Mouse (Mus musculus): ENCODE results near the gene Nbea.

DNA sequence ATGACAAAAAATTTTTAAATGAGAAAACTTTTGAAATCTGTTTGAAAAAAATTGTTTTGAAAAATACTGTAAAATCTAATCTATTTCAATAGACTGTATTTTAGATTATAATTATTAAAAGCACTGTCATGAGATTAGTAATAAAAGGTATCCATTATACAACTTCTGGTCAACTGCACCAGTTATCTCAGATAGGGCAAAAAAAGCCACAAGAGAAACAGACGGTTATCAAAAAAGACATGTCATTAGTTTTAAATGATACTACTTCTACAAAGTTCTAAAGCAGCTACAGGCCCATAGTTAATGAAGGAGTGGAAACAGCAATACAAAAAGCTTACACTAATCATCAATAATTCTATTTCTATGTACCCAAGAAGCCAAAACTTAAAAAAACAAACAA is 144.0 kb downstream of the Nbea start:
- no peak for TF ChIP-seq CTCF (conservative IDR thresholded peaks at IDR 0.05; ENCODE audit: insufficient read depth, insufficient read length, low read depth, low read length)
- TF ChIP-seq POLR2A (IDR thresholded peaks at IDR 0.05; ENCODE audit: low read depth, low read length): no peak
